Mouse (Mus musculus) lung, postnatal 0 days (tissue): Measurements from ENCODE around the gene Foxk2. TPM values are rescaled to one million over a fixed set of nuclear protein-coding genes. Genes with fewer than 3 reads are reported as not detected.
A peak's percentile ranks its signal among the peaks of the same experiment; 100 is the strongest.
"Not testable (repeated sequence)": the region's sequence is repeated elsewhere in the genome, so short reads cannot be mapped to it uniquely, and the experiment has no call there.

ENCODE experiments used
- ATAC-seq: fragments of 200-750 bp; cut with Nextera tagmentation; 2 replicates; pipeline ENCODE4 v1.8.0; 2017; ENCODE audit warnings: moderate library complexity
- DNase-seq: peaks from one replicate; pipeline ENCODE4 v3.0.0-alpha.2; 2016; ENCODE audit warnings: low spot score
- H3K27ac ChIP-seq: fragments of 300-500 bp; sonication (generic); 2 replicates; pipeline ENCODE4 v1.5.1; 2014; ENCODE audit warnings: antibody characterized with exemption, mild to moderate bottlenecking, low read length, mixed read lengths
- H3K27me3 ChIP-seq: fragments of 300-500 bp; sonication (generic); replicated peaks from 2 replicates; pipeline ENCODE4 v1.6.1; 2014; ENCODE audit warnings: low read length, mixed read lengths; ENCODE audit not compliant: insufficient read depth
- H3K36me3 ChIP-seq: fragments of 300-500 bp; sonication (generic); 2 replicates; pipeline ENCODE4 v1.6.1; 2014; ENCODE audit warnings: low read length, mixed read lengths; ENCODE audit not compliant: insufficient read depth
- H3K4me1 ChIP-seq: fragments of 300-500 bp; sonication (generic); 2 replicates; pipeline ENCODE4 v1.6.1; 2014; ENCODE audit warnings: antibody characterized with exemption, low read depth, low read length, mixed read lengths; ENCODE audit not compliant: insufficient read depth
- H3K4me2 ChIP-seq: fragments of 300-500 bp; sonication (generic); replicated peaks from 2 replicates; pipeline ENCODE4 v1.6.1; 2014; ENCODE audit warnings: low read depth, mild to moderate bottlenecking, low read length, moderate library complexity, mixed read lengths
- H3K4me3 ChIP-seq: fragments of 300-500 bp; sonication (generic); 2 replicates; pipeline ENCODE4 v1.5.1; 2014; ENCODE audit warnings: low read depth, low read length
- H3K9ac ChIP-seq: fragments of 300-500 bp; sonication (generic); replicated peaks from 2 replicates; pipeline ENCODE4 v1.6.1; 2014; ENCODE audit warnings: low read depth, mild to moderate bottlenecking
- H3K9me3 ChIP-seq: fragments of 300-500 bp; sonication (generic); 2 replicates; pipeline ENCODE4 v1.6.1; 2016; ENCODE audit warnings: low read length, mixed read lengths
- CTCF ChIP-seq: IDR thresholded peaks from 2 replicates; pipeline ENCODE4 v1.5.1; 2016; ENCODE audit warnings: antibody characterized with exemption, mild to moderate bottlenecking
- EP300 ChIP-seq: IDR thresholded peaks from 2 replicates; pipeline ENCODE4 v1.6.1; 2016; ENCODE audit warnings: antibody characterized with exemption, mild to moderate bottlenecking, control low read depth
- WGBS: fragments of 180-500 bp; shearing (Covaris S2); extraction: QIAGEN DNeasy Blood & Tissue Kit; methylation state at CpG from one replicate; pipeline ENCODE4 v1.1.7; 2014; 5-methylcytosine and 5-hydroxymethylcytosine counted together
- polyA plus RNA-seq: library from polyadenylated mRNA; unstranded; fragments of >200 nt; fragmentation: Nextera tagmentation; extraction: Ambion mirVana; gene quantifications from 2 replicates; pipeline ENCODE4 v1.2.1, GENCODE M21; 2015

The Foxk2 gene
- polyA plus RNA-seq, 1 experiment from 2014 or later = 4.0 TPM

- TF ChIP-seq CTCF = no peak
- no peak for TF ChIP-seq EP300
- H3K27me3 ChIP-seq = no peaks in the 10 kb centered on the region
- H3K27ac ChIP-seq = no peak overlapping the region
- no peak overlapping the region for H3K4me3 ChIP-seq
- ATAC-seq (no peak), DNase-seq (no peak)
- H3K4me1 ChIP-seq = no peaks in the 10 kb centered on the region
- no peak overlapping the region for H3K4me2 ChIP-seq
- H3K36me3 ChIP-seq = peaks cover 25% of the 10 kb centered on the region
- H3K9ac ChIP-seq = no peak overlapping the region
- H3K9me3 ChIP-seq = no peaks in the 10 kb centered on the region
- 97% methylated on average over 5 of the region's 5 CpGs for WGBS
Measured at GRCm38 (mm10) chr11:121326681-121327080, 66.9 kb downstream of the Foxk2 start.

GRCm38 (mm10) chr11:121328206-121328605, 68.4 kb downstream of the Foxk2 start:
- no peaks in the 10 kb centered on the region for H3K9me3 ChIP-seq
- no peaks in the 10 kb centered on the region for H3K4me1 ChIP-seq
- TF ChIP-seq EP300 (no peak), CTCF (no peak)
- no peak overlapping the region for H3K9ac ChIP-seq
- 93% methylated on average over 9 of the region's 9 CpGs for WGBS
- DNase-seq = no peak
- no peaks in the 10 kb centered on the region for H3K27me3 ChIP-seq
- H3K4me3 ChIP-seq = no peak overlapping the region
- ATAC-seq = no peak
- peaks cover 31% of the 10 kb centered on the region for H3K36me3 ChIP-seq
- no peak overlapping the region for H3K4me2 ChIP-seq
- H3K27ac ChIP-seq = no peak overlapping the region

- Histone ChIP-seq H3K4me2 (no peak overlapping the region), H3K27me3 (no peaks in the 10 kb centered on the region), H3K27ac (no peak overlapping the region), H3K9me3 (no peaks in the 10 kb centered on the region), H3K4me1 (no peaks in the 10 kb centered on the region), H3K36me3 (peaks cover 31% of the 10 kb centered on the region), H3K9ac (no peak overlapping the region), H3K4me3 (no peak overlapping the region)
- ATAC-seq (no peak), DNase-seq (no peak)
- no peak for TF ChIP-seq EP300
- TF ChIP-seq CTCF = no peak
Measured at GRCm38 (mm10) chr11:121328619-121329018, 68.8 kb downstream of the Foxk2 start.

- TF ChIP-seq EP300 (no peak), CTCF (no peak)
- H3K4me2 ChIP-seq = no peak overlapping the region
- H3K9ac ChIP-seq = no peak overlapping the region
- ATAC-seq (no peak), DNase-seq (no peak)
- WGBS = 76% methylated on average over 3 of the region's 3 CpGs
- no peak overlapping the region for H3K27ac ChIP-seq
- H3K36me3 ChIP-seq = peaks cover 24% of the 10 kb centered on the region
- H3K4me3 ChIP-seq = no peak overlapping the region
- H3K9me3 ChIP-seq = no peaks in the 10 kb centered on the region
- no peaks in the 10 kb centered on the region for H3K4me1 ChIP-seq
- no peaks in the 10 kb centered on the region for H3K27me3 ChIP-seq
Measured at GRCm38 (mm10) chr11:121331641-121332040, 71.9 kb downstream of the Foxk2 start.

- Histone ChIP-seq H3K27me3 (no peaks in the 10 kb centered on the region), H3K27ac (no peak overlapping the region), H3K4me3 (no peak overlapping the region), H3K9me3 (no peaks in the 10 kb centered on the region), H3K36me3 (peaks cover 4% of the 10 kb centered on the region; the same call in 1 of the 2 replicates), H3K4me1 (no peaks in the 10 kb centered on the region), H3K4me2 (no peak overlapping the region), H3K9ac (no peak overlapping the region)
- no peak for ATAC-seq
- WGBS = 88% methylated on average over 1 of the region's 1 CpGs
- TF ChIP-seq CTCF = no peak
- no peak for TF ChIP-seq EP300
- DNase-seq = no peak
Measured at GRCm38 (mm10) chr11:121339647-121340046, 79.9 kb downstream of the Foxk2 start.

- no peaks in the 10 kb centered on the region for H3K9me3 ChIP-seq
- no peaks in the 10 kb centered on the region for H3K27me3 ChIP-seq
- no peak overlapping the region for H3K4me2 ChIP-seq
- H3K36me3 ChIP-seq = peaks cover 4% of the 10 kb centered on the region; the same call in 1 of the 2 replicates
- WGBS = 82% methylated on average over 1 of the region's 1 CpGs
- H3K27ac ChIP-seq = no peak overlapping the region
- ATAC-seq (no peak), DNase-seq (no peak)
- no peak overlapping the region for H3K9ac ChIP-seq
- TF ChIP-seq CTCF (no peak), EP300 (no peak)
- no peaks in the 10 kb centered on the region for H3K4me1 ChIP-seq
- no peak overlapping the region for H3K4me3 ChIP-seq
Measured at GRCm38 (mm10) chr11:121340287-121340686, 80.5 kb downstream of the Foxk2 start.

- not testable (repeated sequence) for H3K4me1 ChIP-seq, H3K27me3 ChIP-seq, H3K4me2 ChIP-seq, H3K36me3 ChIP-seq, H3K9ac ChIP-seq, H3K4me3 ChIP-seq, H3K27ac ChIP-seq, H3K9me3 ChIP-seq
- peak; percentile 42 for DNase-seq
- peak; percentile 35; the same call in 1 of the 2 replicates for ATAC-seq
- WGBS = no CpG with 5 or more reads among the region's 1 CpGs
Measured at GRCm38 (mm10) chr11:121342423-121342822, 82.6 kb downstream of the Foxk2 start.
